Mouse (Mus musculus) heart, embryonic 14.5 days (tissue): ENCODE measurements around the gene Focad. TPM values are rescaled to one million over a fixed set of nuclear protein-coding genes. Genes with fewer than 3 reads are reported as not detected.

Source experiments
- ATAC-seq: fragments of 200-750 bp; cut with Nextera tagmentation; 2 replicates; pipeline ENCODE4 v1.8.0; 2017; ENCODE audit warnings: low read depth, moderate TSS enrichment; ENCODE audit not compliant: insufficient number of reproducible peaks, insufficient read depth, low FRiP score
- H3K27ac ChIP-seq, 2 experiments: fragments of 200-500 bp in 1 of 2; fragments of 300-500 bp in 1 of 2; sonication (generic) in 1 of 2; replicated peaks in 1 of 2; 2 replicates each; pipeline ENCODE4 v1.5.1; 2012 to 2014; ENCODE audit warnings: low read depth in 2 of 2, low read length in 2 of 2, control low read depth in 1 of 2, mild to moderate bottlenecking in 1 of 2, mixed read lengths in 1 of 2; ENCODE audit not compliant: control insufficient read depth in 1 of 2, insufficient read depth in 1 of 2
- H3K27me3 ChIP-seq: fragments of 300-500 bp; sonication (generic); 2 replicates; pipeline ENCODE4 v1.6.1; 2014; ENCODE audit warnings: mild to moderate bottlenecking, low read length, control low read depth; ENCODE audit not compliant: control insufficient read depth, insufficient read depth
- H3K36me3 ChIP-seq: fragments of 300-500 bp; sonication (generic); 2 replicates; pipeline ENCODE4 v1.6.1; 2014; ENCODE audit warnings: mild to moderate bottlenecking, control low read depth, low read length, mixed read lengths; ENCODE audit not compliant: control insufficient read depth, insufficient read depth
- H3K4me1 ChIP-seq, 2 experiments: fragments of 200-500 bp in 1 of 2; fragments of 300-500 bp in 1 of 2; sonication (generic) in 1 of 2; 2 replicates each; pipeline ENCODE4 v1.6.1; 2012 to 2014; ENCODE audit warnings: low read length in 2 of 2, control low read depth in 1 of 2, mixed read lengths in 1 of 2; ENCODE audit not compliant: control insufficient read depth in 2 of 2, insufficient read depth in 2 of 2
- H3K4me2 ChIP-seq: fragments of 300-500 bp; sonication (generic); 2 replicates; pipeline ENCODE4 v1.6.1; 2014; ENCODE audit warnings: mild to moderate bottlenecking, low read length
- H3K4me3 ChIP-seq, 2 experiments: fragments of 200-500 bp in 1 of 2; fragments of 300-500 bp in 1 of 2; sonication (generic) in 1 of 2; 2 replicates each; pipeline ENCODE4 v1.5.1; 2012 to 2014; ENCODE audit warnings: low read length in 2 of 2, mild to moderate bottlenecking in 2 of 2, control low read depth in 1 of 2, low read depth in 1 of 2, moderate library complexity in 1 of 2; ENCODE audit not compliant: control insufficient read depth in 1 of 2, insufficient read depth in 1 of 2
- H3K9ac ChIP-seq: fragments of 300-500 bp; sonication (generic); 2 replicates; pipeline ENCODE4 v1.6.1; 2014; ENCODE audit warnings: mild to moderate bottlenecking, low read length
- H3K9me3 ChIP-seq: fragments of 300-500 bp; sonication (generic); 2 replicates; pipeline ENCODE4 v1.6.1; 2016; ENCODE audit warnings: low read length, control low read depth; ENCODE audit not compliant: control insufficient read depth
- WGBS: fragments of 180-500 bp; shearing (Covaris S2); extraction: QIAGEN DNeasy Blood & Tissue Kit; methylation state at CpG from one replicate; pipeline ENCODE4 v1.1.7; 2014; 5-methylcytosine and 5-hydroxymethylcytosine counted together
- polyA plus RNA-seq: library from polyadenylated mRNA; unstranded; fragments of >200 nt; fragmentation: Nextera tagmentation; extraction: Ambion mirVana; gene quantifications from 2 replicates; pipeline ENCODE4 v1.2.1, GENCODE M21; 2014

The Focad gene
- polyA plus RNA-seq, 1 experiment from 2014 or later, result 9.8 TPM

- H3K36me3 ChIP-seq, result no peaks in the 10 kb centered on the region
- no peaks in the 10 kb centered on the region for H3K9me3 ChIP-seq
- no peak overlapping the region for H3K27ac ChIP-seq
- no peak for ATAC-seq
- no peak overlapping the region for H3K4me2 ChIP-seq
- H3K4me1 ChIP-seq, result peaks cover 0 to 3% of the 10 kb centered on the region in 2 experiments; a peak in 1 of 4 replicates
- H3K4me3 ChIP-seq, result no peak overlapping the region
- H3K9ac ChIP-seq, result no peak overlapping the region
- 34% methylated on average over 3 of the region's 3 CpGs for WGBS
- H3K27me3 ChIP-seq, result no peaks in the 10 kb centered on the region
Observed at GRCm38 (mm10) chr4:88307691-88308090, 213.3 kb downstream of the Focad start.

- Histone ChIP-seq H3K36me3 (no peaks in the 10 kb centered on the region), H3K9ac (no peak overlapping the region), H3K4me1 (peaks cover 0 to 3% of the 10 kb centered on the region in 2 experiments; a peak in 1 of 4 replicates), H3K9me3 (no peaks in the 10 kb centered on the region), H3K27me3 (no peaks in the 10 kb centered on the region), H3K27ac (no peak overlapping the region), H3K4me3 (no peak overlapping the region), H3K4me2 (no peak overlapping the region)
- WGBS, result 86% methylated on average over 10 of the region's 10 CpGs
- no peak for ATAC-seq
Observed at GRCm38 (mm10) chr4:88308342-88309116, 214.1 kb downstream of the Focad start.

GRCm38 (mm10) chr4:88309676-88310075 lies 215.2 kb downstream of the Focad start:
- no peak for ATAC-seq
- H3K4me3 ChIP-seq, result no peak overlapping the region
- H3K4me1 ChIP-seq, result peaks cover 0 to 3% of the 10 kb centered on the region in 2 experiments; a peak in 1 of 4 replicates
- no peaks in the 10 kb centered on the region for H3K36me3 ChIP-seq
- no peak overlapping the region for H3K4me2 ChIP-seq
- H3K27me3 ChIP-seq, result no peaks in the 10 kb centered on the region
- WGBS, result 48% methylated on average over 2 of the region's 2 CpGs
- H3K27ac ChIP-seq, result no peak overlapping the region
- no peaks in the 10 kb centered on the region for H3K9me3 ChIP-seq
- H3K9ac ChIP-seq, result no peak overlapping the region

- no peak for ATAC-seq
- Histone ChIP-seq H3K9me3 (no peaks in the 10 kb centered on the region), H3K9ac (no peak overlapping the region), H3K27ac (no peak overlapping the region), H3K27me3 (no peaks in the 10 kb centered on the region), H3K4me2 (no peak overlapping the region), H3K4me3 (no peak overlapping the region), H3K4me1 (no peaks in the 10 kb centered on the region), H3K36me3 (no peaks in the 10 kb centered on the region)
- WGBS, result 75% methylated on average over 3 of the region's 3 CpGs
Observed at GRCm38 (mm10) chr4:88314898-88315297, 220.5 kb downstream of the Focad start.

GRCm38 (mm10) chr4:88320067-88320466 lies 225.6 kb downstream of the Focad start:
- Histone ChIP-seq H3K4me1 (no peaks in the 10 kb centered on the region), H3K4me3 (no peak overlapping the region), H3K27ac (no peak overlapping the region), H3K9me3 (no peaks in the 10 kb centered on the region), H3K9ac (no peak overlapping the region), H3K27me3 (no peaks in the 10 kb centered on the region), H3K4me2 (no peak overlapping the region), H3K36me3 (no peaks in the 10 kb centered on the region)
- no peak for ATAC-seq
- 90% methylated on average over 1 of the region's 1 CpGs for WGBS

DNA sequence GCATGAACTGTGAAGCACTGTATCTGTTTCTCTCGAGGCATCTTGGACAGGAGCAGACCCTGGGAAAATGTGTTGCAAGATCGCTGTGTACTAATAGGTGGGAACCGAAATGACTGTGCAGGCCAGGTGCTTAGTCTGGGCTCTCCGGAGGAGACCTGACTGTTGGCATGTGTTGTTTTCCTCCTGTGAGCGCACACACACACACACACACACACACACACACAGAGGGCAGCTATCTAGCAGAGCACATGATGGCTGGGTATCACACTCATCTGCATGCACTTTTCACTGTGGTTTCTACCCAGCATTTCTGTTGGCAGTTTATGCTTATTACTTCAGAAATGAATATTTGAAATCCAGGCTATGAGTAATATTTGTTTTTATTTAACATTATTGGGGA lies 231.0 kb downstream of the Focad start:
- no peak overlapping the region for H3K27ac ChIP-seq
- no peaks in the 10 kb centered on the region for H3K4me1 ChIP-seq
- 73% methylated on average over 5 of the region's 5 CpGs for WGBS
- no peak overlapping the region for H3K4me3 ChIP-seq
- no peak overlapping the region for H3K4me2 ChIP-seq
- H3K9ac ChIP-seq, result no peak overlapping the region
- no peaks in the 10 kb centered on the region for H3K27me3 ChIP-seq
- no peaks in the 10 kb centered on the region for H3K9me3 ChIP-seq
- no peaks in the 10 kb centered on the region for H3K36me3 ChIP-seq
- no peak for ATAC-seq

GRCm38 (mm10) chr4:88334533-88334932 lies 240.1 kb downstream of the Focad start:
- H3K36me3 ChIP-seq, result no peaks in the 10 kb centered on the region
- no peaks in the 10 kb centered on the region for H3K9me3 ChIP-seq
- H3K27me3 ChIP-seq, result no peaks in the 10 kb centered on the region
- WGBS, result 60% methylated on average over 4 of the region's 4 CpGs
- no peak for ATAC-seq
- H3K9ac ChIP-seq, result no peak overlapping the region
- H3K4me2 ChIP-seq, result no peak overlapping the region
- no peaks in the 10 kb centered on the region for H3K4me1 ChIP-seq
- H3K4me3 ChIP-seq, result no peak overlapping the region
- no peak overlapping the region for H3K27ac ChIP-seq

DNA sequence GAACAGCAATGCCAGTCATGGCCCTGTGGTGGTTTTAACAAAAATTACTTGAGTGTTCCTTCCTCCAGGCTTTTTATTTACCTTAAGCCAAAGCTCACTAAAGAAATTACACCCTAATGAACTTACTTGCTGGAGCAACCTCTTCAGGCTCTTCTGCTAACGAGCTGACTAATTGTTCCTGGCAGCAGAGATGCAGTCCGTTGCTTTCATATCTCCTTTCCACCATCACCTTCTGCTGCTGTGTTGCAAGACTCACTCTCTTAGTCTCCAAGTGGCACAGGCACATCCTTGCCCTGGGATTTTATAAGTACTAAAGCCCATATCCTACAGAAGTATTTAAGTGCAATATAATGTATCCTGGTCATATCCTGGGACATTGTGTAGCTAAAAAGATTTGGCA lies 242.3 kb downstream of the Focad start:
- Histone ChIP-seq H3K9ac (no peak overlapping the region), H3K4me2 (no peak overlapping the region), H3K9me3 (no peaks in the 10 kb centered on the region), H3K36me3 (no peaks in the 10 kb centered on the region), H3K27ac (no peak overlapping the region), H3K27me3 (no peaks in the 10 kb centered on the region), H3K4me3 (no peak overlapping the region), H3K4me1 (no peaks in the 10 kb centered on the region)
- no peak for ATAC-seq
- WGBS, result 68% methylated on average over 2 of the region's 2 CpGs
